Mouse (Mus musculus) megakaryocyte progenitor cell, adult 5-6 weeks (primary cell): Measurements from ENCODE around the gene Rph3a. TPM values are rescaled to one million over a fixed set of nuclear protein-coding genes. Genes with fewer than 3 reads are reported as not detected.
"Not testable (repeated sequence)": the region's sequence is repeated elsewhere in the genome, so short reads cannot be mapped to it uniquely, and the experiment has no call there.

Experiments
- ATAC-seq: replicated peaks from 2 replicates; pipeline ENCODE4 v1.8.0; 2016; ENCODE audit warnings: mild to moderate bottlenecking, moderate TSS enrichment, inconsistent platforms; ENCODE audit not compliant: poor library complexity
- total RNA-seq, 2 experiments: library from RNA; stranded (forward) in 1 of 2; stranded (reverse) in 1 of 2; fragments of 157-497, 149-512 nt in 1 of 2; fragments of 200-1000 nt in 1 of 2; gene quantifications; 2 replicates each; pipeline versions ENCODE4 v1.2.3 to v1.2.4; 2015 to 2017

The Rph3a gene
- total RNA-seq, 2 experiments from 2014 or later = not detected

DNA sequence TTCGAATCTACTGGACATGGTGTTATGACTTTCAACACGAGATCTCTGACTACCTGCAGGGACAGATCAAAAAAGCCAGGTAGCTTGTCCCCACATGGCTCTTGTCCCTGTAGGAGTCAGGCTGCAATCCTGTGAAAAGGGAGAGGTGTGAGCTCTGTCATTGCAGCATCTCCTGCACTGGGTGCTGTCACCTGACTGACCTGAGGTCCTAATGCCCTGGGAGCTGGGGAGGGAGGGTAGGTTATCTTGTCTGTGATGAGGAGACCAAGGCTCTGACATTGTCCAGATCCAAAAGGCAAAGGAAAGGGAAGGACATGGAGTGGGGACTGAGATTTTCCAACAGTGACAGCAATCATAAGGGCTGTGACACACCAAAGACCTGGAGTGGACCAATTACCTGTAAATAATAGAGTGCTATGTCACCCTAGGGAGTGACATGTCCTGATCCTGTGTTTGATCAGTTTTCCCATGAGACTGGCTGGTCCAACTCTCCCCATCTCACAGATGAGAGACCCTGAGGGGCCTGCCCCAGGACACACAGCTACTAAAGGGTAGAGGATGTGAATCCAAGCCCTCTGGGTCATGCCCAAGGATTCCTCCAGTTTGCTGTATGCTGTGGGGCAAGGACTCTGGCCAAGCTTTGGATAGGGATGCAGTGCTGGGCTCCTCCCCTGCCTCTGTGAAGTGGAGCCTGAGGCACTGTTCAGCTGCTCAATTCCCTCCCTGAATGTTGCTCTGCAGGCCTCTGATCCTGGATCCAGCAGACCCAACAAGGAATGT lies 90.5 kb downstream of the Rph3a start:
- not testable (repeated sequence) for ATAC-seq

DNA sequence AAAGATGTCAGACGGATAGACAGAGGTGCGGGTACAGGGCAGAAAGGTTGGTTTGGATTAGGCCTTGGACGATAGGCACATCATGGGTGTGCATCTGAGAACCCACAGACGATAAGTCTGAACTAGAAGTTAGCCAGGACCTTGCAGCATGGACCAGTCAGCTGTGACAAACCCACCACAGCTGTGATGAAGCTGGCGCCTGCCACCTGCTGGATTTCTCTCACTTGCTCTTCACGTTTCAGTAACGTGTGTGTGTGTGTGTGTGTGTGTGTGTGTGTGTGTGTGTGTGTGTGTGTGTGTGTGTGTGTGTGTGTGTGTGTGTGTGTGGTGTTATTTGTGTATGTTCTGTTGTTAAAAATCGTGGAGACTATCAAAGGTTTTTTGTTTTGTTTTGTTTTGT lies 95.7 kb downstream of the Rph3a start, which contains the start of gene Oas1d:
Oas1d (plus strand) TSS at position 333 of the 400 bp plus-strand sequence.
- ATAC-seq = not testable (repeated sequence)

DNA sequence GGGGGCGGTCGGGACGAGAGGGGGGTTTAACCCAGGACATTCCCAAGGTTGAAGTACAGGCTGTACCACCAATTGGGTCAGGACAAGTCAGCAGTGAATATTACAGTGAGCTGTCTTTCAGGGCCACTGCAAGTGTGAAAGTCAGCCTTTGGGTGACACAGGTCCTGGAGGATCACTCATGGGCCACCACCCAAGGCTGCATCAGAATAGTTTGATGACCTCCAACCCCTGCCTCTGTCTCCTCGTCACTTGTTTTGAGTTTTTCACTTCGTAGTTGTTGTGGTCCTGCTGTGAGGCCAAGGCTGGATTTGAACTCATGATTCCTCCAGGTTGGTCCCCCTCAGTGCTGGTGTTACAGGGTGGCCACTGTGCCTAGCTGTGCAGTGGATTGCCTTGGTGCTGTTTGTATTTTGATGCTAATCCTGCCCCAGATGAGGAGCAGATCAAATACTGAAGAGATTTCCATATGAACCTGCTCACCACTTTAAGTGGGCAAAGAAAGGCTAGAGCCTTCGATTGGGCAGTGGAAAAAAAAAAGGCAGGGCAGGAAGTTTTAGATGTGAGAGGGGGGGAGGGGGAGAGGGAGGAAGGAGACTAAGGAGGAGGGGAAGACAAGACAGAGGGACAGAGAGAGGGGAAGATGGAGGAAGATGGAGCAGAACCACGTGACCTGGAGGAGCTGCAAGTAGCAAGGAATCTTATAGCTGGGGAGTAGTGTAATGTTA lies 101.5 kb downstream of the Rph3a start:
- no peak for ATAC-seq

DNA sequence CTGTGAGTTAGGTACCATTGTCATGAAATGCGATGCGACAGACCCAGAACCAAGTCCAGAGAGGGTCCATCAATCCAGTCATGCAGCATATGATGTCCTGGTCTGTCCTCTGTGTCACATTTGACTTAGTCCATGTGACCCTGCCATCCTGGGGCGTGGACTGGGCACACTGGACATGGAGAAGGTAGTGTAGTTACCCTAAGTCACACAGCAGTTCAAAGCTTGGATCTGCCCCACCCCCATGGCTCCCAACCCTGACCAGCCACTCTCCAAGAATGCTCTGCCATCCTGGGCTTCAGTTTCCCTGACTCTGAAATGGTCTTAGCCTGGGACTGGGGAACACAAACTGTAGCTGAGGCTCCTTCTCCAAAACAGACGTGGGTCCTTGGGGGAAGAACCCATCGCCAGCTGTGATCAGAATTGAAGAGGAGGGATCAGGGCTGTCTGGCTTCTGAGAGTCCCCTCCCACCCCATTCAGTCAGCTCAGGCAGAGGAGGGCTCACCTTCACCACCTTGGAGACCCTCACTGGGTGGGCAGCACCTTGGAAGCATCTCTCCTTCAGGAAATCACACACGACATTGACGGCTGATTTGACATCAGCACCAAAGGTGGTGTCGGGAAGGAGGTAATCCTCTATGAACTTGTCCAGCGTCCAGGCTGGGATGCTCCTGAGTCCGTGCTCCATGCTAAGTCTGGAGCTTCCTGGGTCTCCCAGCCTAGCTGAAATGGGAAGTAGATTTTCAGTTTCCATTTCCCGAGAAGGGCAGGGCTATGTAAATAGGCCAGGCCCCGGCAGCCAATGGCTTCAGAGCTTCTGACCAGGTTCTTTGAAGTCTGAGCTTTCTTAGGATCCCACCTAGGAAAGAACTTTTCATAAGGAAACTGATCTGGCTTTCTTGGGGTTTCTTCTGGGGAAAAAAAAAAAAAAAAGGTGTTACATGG lies 102.8 kb downstream of the Rph3a start, which contains the start of gene Oas1a:
Oas1a (minus strand) TSS at position 731 of the 943 bp plus-strand sequence.
- ATAC-seq = peak; percentile 68

DNA sequence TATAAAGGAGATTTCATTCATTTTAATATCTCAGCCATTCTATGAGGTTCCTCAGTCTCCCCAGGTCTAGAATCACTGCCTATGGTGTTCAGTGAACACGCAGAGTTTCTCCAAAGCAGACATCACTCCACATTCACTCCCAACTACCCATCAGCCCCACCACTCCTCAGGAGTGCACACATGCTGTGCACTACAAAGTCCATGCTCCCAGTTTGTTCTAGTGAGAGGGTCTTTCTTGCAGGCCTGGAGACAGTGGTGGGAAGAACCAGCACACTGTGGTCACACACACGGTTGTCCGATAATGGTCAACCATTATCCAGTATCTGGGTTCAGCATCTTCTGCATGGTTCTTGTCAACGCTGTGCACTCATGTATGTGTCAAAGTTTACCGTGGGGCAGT lies 107.8 kb downstream of the Rph3a start:
- no peak for ATAC-seq

DNA sequence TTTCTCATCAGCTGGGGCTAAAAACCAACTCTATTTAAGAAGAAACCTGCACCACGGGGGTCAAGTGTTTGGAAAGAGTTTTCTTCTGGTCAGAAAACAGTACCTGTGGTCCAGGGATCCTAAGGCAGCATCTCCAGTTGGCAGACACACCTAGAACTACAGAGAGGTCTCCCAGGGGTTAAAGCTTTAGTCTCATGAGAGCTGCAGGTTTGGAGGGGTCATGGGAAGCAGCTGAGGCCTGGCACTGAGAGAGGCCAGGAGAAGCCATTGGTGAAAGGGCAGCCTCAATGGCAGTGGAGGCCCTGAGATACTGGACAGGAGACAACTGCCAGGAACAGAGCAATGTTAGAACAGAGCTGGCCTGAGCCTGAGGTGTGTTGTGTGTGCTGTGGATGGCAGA lies 109.2 kb downstream of the Rph3a start:
- no peak for ATAC-seq

DNA sequence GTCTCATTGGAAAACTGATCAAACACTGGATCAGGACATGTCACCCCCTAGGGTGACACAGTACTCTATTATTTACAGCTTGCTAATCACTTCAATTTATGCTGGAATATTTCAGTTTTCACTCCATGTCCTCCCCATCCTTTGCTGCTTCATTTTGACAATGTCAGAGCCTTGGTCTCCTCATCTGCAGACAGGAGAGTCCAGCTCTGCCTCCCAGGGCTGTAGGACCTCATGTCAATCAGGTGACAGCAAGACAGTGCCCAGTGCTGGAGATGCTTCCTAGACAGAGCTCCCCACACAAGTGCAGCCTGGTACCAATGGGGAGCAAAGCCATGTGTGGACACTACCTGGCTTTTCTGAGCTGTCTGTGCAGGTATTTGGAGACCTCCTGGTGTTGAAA lies 111.2 kb downstream of the Rph3a start:
- ATAC-seq = no peak

DNA sequence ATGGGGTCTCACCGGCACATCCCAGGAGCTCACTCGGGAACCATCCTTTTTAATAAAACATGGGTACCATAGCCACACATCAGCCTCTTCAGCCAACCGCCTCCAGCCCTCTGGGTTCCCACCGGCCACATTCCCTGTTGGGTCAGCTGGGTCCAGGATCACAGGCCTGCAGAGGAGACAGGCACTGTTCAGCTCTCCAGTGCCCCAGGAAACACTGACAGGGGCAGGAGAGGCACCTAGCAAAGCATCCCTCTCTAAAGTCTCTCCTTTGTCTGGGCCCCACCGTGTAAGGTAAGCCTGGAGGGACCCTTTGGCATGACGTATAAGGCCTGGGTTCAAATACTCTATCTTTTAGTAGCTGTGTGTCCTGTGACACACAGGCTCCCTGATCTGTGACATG lies 111.6 kb downstream of the Rph3a start:
- no peak for ATAC-seq

DNA sequence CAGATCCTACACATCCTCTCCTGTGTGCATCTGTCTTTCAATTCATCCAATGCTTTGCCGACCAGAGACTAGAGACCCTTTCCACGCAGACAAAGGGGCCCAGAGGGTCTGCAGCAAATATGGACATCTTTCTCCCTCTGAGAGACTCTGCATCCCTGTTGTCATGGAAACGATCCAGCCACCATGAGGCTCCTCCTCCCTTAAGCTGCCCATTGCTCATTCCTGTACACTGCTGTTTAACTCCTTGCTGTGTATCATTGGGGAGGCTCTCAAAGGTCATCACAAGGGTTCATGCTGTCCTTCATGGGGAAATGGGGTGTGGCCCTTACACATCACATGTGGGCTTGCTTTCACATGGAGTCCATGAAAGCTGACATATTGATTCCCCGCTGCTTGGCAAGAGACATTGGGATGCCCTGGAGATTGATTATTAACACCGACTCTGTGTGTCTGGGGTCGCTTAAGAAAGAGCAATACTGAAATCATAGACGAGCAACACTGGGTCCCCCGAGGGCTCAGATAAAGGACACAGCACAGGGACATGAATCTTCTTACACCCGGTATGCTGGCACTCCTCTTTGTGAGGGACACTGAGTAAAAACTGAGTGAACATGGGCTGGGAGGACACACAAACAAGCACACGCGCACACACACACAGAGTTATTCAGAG lies 114.5 kb downstream of the Rph3a start:
- ATAC-seq = no peak

DNA sequence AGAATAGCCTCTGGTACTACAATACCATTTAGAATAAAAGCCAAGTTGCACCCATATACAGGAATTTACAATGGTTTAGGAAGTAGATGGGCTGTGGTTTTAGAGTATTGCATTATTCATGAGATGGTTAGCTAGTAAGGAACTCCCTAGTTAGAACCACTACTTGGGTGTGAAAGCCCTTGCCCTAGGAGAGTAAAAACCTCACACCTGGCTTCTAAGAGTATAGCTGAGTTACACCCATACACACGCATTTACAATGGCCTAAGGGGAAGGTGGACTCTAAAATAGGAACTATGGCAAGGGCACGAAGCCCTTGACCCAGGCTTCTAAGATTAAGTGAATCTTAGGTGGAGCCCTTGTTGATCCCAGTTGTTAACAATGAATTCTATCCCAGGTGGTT lies 115.2 kb downstream of the Rph3a start:
- not testable (repeated sequence) for ATAC-seq

DNA sequence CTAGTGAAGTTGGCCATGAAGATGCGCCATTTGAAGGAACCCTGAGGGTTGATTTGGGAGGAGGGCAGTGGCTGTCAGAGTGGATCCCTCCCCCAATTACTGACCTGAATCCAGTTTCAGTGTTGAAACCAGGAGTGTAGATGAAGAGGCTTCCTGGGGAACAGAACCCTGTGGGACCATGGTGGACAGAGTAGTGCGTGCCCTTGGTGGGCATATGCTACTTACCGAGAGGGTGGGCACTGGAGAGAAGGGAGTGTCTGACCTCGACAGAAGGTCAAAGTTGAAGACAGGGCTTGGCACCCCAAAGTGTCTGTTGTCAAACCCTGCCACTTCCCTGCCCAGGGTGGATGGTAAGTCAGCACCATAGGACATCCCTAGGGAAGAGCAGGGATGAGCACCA lies 116.0 kb downstream of the Rph3a start:
- not testable (repeated sequence) for ATAC-seq

DNA sequence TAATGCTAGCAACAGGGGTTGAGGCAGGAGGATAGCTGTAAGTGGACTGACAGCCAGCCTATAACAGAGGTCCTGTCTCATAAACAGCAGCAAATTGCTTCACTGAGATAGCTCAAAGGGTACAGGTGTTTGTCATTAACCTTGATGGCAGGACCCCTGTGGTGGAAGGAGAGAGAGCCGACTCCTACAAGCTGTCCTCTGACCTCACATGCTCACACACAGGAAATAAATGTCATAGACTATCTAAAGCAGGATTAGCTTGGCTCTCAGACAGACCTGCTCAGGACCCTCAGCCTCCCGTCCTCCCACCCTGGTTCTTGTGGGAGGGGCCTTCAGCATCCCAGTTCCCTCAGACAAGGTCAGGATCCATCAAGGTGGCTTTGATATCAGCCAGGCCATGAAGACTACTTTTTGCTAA lies 117.6 kb downstream of the Rph3a start:
- no peak for ATAC-seq

DNA sequence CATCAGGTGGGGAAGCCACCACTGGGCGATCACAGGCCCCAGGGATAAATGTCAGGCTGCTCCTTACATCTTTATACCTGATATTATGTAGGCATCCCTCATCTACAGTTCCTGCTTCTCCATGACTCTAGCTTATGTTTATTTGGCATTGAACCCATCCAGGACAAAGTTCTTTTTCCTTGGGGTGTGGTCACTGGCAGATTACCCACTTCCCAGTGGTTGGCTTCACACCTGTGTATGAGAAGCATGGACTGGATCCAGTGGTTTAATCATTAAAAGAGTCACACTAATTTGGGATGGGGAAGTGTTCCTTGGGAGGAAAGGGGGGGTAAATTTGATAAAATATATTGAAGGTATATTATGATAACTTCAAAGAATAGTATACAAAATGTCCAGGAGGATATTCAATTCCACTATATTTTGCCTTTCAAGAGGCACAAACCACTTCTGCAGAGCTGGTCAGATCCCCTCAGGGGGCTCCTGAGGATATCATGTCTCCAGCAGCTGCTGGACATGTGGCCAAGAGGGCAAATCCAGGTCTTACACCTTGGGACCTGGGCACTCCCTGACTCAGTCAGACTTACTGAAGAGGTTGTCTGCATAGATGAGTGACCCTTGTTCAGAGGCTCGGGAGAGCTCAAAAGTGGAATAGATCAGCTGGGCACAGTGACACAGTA lies 118.2 kb downstream of the Rph3a start:
- ATAC-seq = not testable (repeated sequence)

DNA sequence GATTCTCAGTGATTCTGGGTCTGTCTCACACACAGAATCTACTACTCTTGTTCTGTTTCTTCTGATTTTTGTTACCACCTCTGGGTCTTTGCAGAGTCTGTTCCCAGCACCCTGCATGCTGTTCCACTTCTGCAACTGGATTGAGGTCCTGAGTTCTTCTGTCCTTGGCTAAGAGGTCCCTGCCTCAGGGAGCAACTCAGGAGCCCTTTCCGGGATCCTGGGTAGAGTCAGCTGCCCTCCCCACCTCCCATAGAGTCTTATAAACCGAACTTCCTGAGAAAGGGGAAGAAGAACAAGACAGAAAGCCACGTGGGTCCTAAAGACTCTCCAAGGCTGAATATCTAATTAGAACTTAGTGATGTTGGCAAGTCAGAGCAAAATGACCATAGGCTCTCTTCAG lies 118.9 kb downstream of the Rph3a start:
- peak; percentile 31; the same call in 1 of the 2 replicates for ATAC-seq

Other genes with a start within 250 kb of the Rph3a start
- gene Oas3, start 232.4 kb downstream of the Rph3a start, total RNA-seq (2015) = 1.1 and 1.5 TPM in 2 replicates
- gene Oas3, start 232.4 kb downstream of the Rph3a start, total RNA-seq (2017) = 1.1 and 1.3 TPM in 2 replicates
- gene Oas1e, start 214.6 kb downstream of the Rph3a start, total RNA-seq (2015) = not detected in 2 replicates
- gene Oas1e, start 214.6 kb downstream of the Rph3a start, total RNA-seq (2017) = not detected in 2 replicates
- 0.83 and 1.6 TPM in 2 replicates for gene Oas1c, start 197.6 kb downstream of the Rph3a start, total RNA-seq (2015)
- gene Oas1c, start 197.6 kb downstream of the Rph3a start, total RNA-seq (2017) = 2.4 and 6.3 TPM in 2 replicates
- gene Oas1f, start 162.7 kb downstream of the Rph3a start, total RNA-seq (2015) = not detected in 2 replicates
- gene Oas1f, start 162.7 kb downstream of the Rph3a start, total RNA-seq (2017) = not detected in 2 replicates
- gene Oas1h, start 148.7 kb downstream of the Rph3a start, total RNA-seq (2015) = not detected in 2 replicates
- not detected in 2 replicates for gene Oas1h, start 148.7 kb downstream of the Rph3a start, total RNA-seq (2017)
- gene Oas1g, start 122.5 kb downstream of the Rph3a start, total RNA-seq (2015) = 0.54 and 1.6 TPM in 2 replicates
- 0.91 and 2.4 TPM in 2 replicates for gene Oas1g, start 122.5 kb downstream of the Rph3a start, total RNA-seq (2017)
- 9.6 and 12.0 TPM in 2 replicates for gene Oas1a, start 102.6 kb downstream of the Rph3a start, total RNA-seq (2015)
- gene Oas1a, start 102.6 kb downstream of the Rph3a start, total RNA-seq (2017) = 11.3 and 12.0 TPM in 2 replicates
- gene Oas1d, start 95.6 kb downstream of the Rph3a start, total RNA-seq (2015) = not detected in 2 replicates
- gene Oas1d, start 95.6 kb downstream of the Rph3a start, total RNA-seq (2017) = not detected in 2 replicates
- 20.8 TPM in 2 replicates for gene Ptpn11, start 181.3 kb upstream of the Rph3a start, total RNA-seq (2015)
- 41.5 and 48.1 TPM in 2 replicates for gene Ptpn11, start 181.3 kb upstream of the Rph3a start, total RNA-seq (2017)
- gene Rpl6, start 194.4 kb upstream of the Rph3a start, total RNA-seq (2015) = 2,970 and 3,030 TPM in 2 replicates
- gene Rpl6, start 194.4 kb upstream of the Rph3a start, total RNA-seq (2017) = 1,387 and 1,567 TPM in 2 replicates
- gene Hectd4, start 210.1 kb upstream of the Rph3a start, total RNA-seq (2015) = 16.2 and 22.8 TPM in 2 replicates
- gene Hectd4, start 210.1 kb upstream of the Rph3a start, total RNA-seq (2017) = 6.5 and 9.2 TPM in 2 replicates